Mouse (Mus musculus) ovary, postnatal 36 days (tissue): ENCODE results near the gene Rims1.

ENCODE experiments used
- DNase-seq: peaks from one replicate; pipeline ENCODE4 v3.0.0; 2022; ENCODE audit warnings: low spot score, mixed read lengths

The Rims1 gene

GRCm38 (mm10) chr1:22579470-22579869 lies 226.3 kb downstream of the Rims1 start:
- DNase-seq, result no peak

- DNase-seq, result no peak
Measured at GRCm38 (mm10) chr1:22572720-22573119, 233.1 kb downstream of the Rims1 start.

GRCm38 (mm10) chr1:22546273-22546672 lies 259.5 kb downstream of the Rims1 start:
- DNase-seq, result no peak

- DNase-seq, result no peak
Measured at GRCm38 (mm10) chr1:22538129-22538528, 267.7 kb downstream of the Rims1 start.

GRCm38 (mm10) chr1:22536776-22537175 lies 269.0 kb downstream of the Rims1 start:
- no peak for DNase-seq

- no peak for DNase-seq
Measured at GRCm38 (mm10) chr1:22535049-22535448, 270.7 kb downstream of the Rims1 start.

- DNase-seq, result peak; percentile 11
Measured at GRCm38 (mm10) chr1:22533146-22534096, 272.4 kb downstream of the Rims1 start.

GRCm38 (mm10) chr1:22515103-22515502 lies 290.7 kb downstream of the Rims1 start:
- no peak for DNase-seq

GRCm38 (mm10) chr1:22512421-22512820 lies 293.4 kb downstream of the Rims1 start:
- DNase-seq, result no peak

GRCm38 (mm10) chr1:22511614-22512013 lies 294.2 kb downstream of the Rims1 start:
- no peak for DNase-seq

- DNase-seq, result no peak
Measured at GRCm38 (mm10) chr1:22508735-22509615, 296.8 kb downstream of the Rims1 start.

- DNase-seq, result no peak
Measured at GRCm38 (mm10) chr1:22487270-22487864, 318.4 kb downstream of the Rims1 start.

- DNase-seq, result no peak
Measured at GRCm38 (mm10) chr1:22476220-22476619, 329.6 kb downstream of the Rims1 start.

GRCm38 (mm10) chr1:22467033-22467432 lies 338.8 kb downstream of the Rims1 start:
- DNase-seq, result no peak

GRCm38 (mm10) chr1:22466597-22466996 lies 339.2 kb downstream of the Rims1 start:
- DNase-seq, result no peak

GRCm38 (mm10) chr1:22424020-22424419 lies 381.8 kb downstream of the Rims1 start:
- DNase-seq, result no peak

- DNase-seq, result no peak
Measured at GRCm38 (mm10) chr1:22422102-22422501, 383.7 kb downstream of the Rims1 start.

GRCm38 (mm10) chr1:22410173-22410572 lies 395.6 kb downstream of the Rims1 start:
- DNase-seq, result no peak

- DNase-seq, result no peak
Measured at GRCm38 (mm10) chr1:22386361-22386760, 419.4 kb downstream of the Rims1 start.

GRCm38 (mm10) chr1:22377652-22378051 lies 428.1 kb downstream of the Rims1 start:
- DNase-seq, result no peak

- no peak for DNase-seq
Measured at GRCm38 (mm10) chr1:22377062-22377461, 428.7 kb downstream of the Rims1 start.

- no peak for DNase-seq
Measured at GRCm38 (mm10) chr1:22356209-22356608, 449.6 kb downstream of the Rims1 start.
